Mouse (Mus musculus) heart, adult 2 months (tissue): ENCODE data around the gene Dmrt1.

Source experiments
- CTCF ChIP-seq: fragments of 200-600 bp; IDR thresholded peaks from 2 replicates; pipeline ENCODE4 v1.8.1; 2022; ENCODE audit warnings: antibody characterized with exemption, mild to moderate bottlenecking, moderate library complexity
- POLR2A ChIP-seq: fragments of 200-500 bp; IDR thresholded peaks from 2 replicates; pipeline ENCODE4 v1.6.1; 2011; ENCODE audit warnings: mild to moderate bottlenecking, low read depth, low read length, control low read depth; ENCODE audit not compliant: insufficient read depth

DNA sequence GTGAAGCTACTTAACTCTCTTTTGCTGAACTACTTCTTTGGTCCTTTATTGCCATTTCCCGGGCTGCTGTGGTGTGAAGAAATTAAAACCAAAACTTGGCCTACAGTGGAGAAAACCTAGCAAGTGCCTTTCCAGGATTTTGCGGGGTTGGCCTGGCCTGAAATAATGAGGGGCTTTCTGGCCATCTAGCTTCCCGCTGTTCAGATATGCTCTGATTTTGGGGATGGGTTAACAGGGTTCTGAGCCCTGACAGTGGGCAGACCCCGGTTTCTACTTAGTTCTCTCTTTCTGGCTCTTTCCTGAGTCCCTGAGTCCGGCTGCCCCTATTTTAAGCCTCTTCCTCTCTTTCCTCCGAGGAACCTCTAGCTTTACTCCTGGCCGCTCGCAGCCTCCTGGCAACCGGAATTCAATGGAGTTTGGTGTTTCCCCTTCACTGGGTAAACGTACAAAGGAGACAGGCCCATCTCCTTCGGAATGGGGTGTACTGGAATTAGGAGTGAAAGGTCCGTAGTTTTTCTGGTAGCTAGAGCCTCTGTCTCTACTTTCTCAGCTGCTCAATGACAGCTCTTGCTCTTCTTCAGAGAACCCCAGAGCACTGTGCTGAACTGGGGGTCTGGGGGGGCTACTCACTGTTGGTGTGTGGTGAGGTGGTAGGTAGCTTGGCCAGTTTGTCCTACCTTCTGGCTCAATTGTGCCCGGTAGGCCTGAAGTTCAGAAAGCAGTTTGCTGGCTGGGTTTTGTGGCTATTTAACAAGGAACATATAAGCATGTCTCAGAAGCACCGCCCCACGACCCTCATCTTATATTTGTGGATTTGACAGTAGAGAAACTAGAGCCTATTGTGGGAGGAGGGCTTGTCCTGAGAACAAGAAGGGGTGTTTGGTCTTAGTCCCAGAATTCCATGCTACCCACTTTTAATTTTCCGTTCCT lies 106.7 kb downstream of the Dmrt1 start:
- TF ChIP-seq POLR2A = no peak
- no peak for TF ChIP-seq CTCF
